Comparison of ENCODE assay signal across 7 mouse cellular contexts in genomic region chr8:123411246-123411645, GRCm38 (mm10). TPM values are rescaled to one million over a fixed set of nuclear protein-coding genes. Genes with fewer than 3 reads are reported as not detected.
DNase-seq lines count a peak whose midpoint lies in the region; ATAC-seq lines count a peak whose summit lies in the region.

Tubb3 (plus strand) TSS chr8:123411424.

- 0 out of 2 replicates have a peak within 1 kb of the TSS, but pooled peaks have one; percentile 0 for H3K27ac ChIP-seq in heart, embryonic 10.5 days
- no peak within 1 kb of the TSS for H3K27ac ChIP-seq in liver, embryonic 13.5 days

- peak within 1 kb of the TSS; percentile 60 for H3K4me2 ChIP-seq in liver, embryonic 13.5 days

- H3K36me3 ChIP-seq in heart, embryonic 10.5 days, result no peaks in the 10 kb centered on the region; the same call in 1 of the 2 replicates
- no peaks in the 10 kb centered on the region for H3K36me3 ChIP-seq in liver, embryonic 13.5 days

- peaks cover 70% of the 10 kb centered on the region for H3K27me3 ChIP-seq in heart, embryonic 10.5 days (ENCODE audit: insufficient read depth, poor library complexity, severe bottlenecking)
- peaks cover 69% of the 10 kb centered on the region for H3K27me3 ChIP-seq in liver, embryonic 13.5 days

- H3K9me3 ChIP-seq in heart, embryonic 10.5 days, result no peaks in the 10 kb centered on the region
- no peaks in the 10 kb centered on the region for H3K9me3 ChIP-seq in liver, embryonic 13.5 days (replicated peaks)

- peak; percentile 94 for DNase-seq in ES-CJ7 (ENCODE audit: low read depth, low spot score)
- peak; percentile 92 for DNase-seq in embryo, embryonic 10 days (ENCODE audit: low spot score)
- DNase-seq in heart, embryonic 10.5 days (ENCODE audit: low spot score), result no peak
- peak; percentile 33 to 55 for DNase-seq in kidney, postnatal 36 days
- DNase-seq in liver, embryonic 13.5 days, result peak; percentile 60
- peak; percentile 75 for DNase-seq in retina, adult 2 months (ENCODE audit: low read depth, low spot score)

- H3K4me3 ChIP-seq in heart, embryonic 10.5 days, result peak within 1 kb of the TSS; percentile 49
- peak within 1 kb of the TSS; percentile 23 for H3K4me3 ChIP-seq in liver, embryonic 13.5 days (replicated peaks)

- H3K9ac ChIP-seq in liver, embryonic 13.5 days, result no peak within 1 kb of the TSS

- peak; percentile 52 for ATAC-seq in activated CD4-positive, CD25-positive, alpha-beta regulatory T cell, adult 4 months
- ATAC-seq in liver, embryonic 13.5 days (ENCODE audit: low read depth), result peak; percentile 69

- peaks cover 56% of the 10 kb centered on the region for H3K4me1 ChIP-seq in heart, embryonic 10.5 days
- H3K4me1 ChIP-seq in liver, embryonic 13.5 days (replicated peaks), result peaks cover 81% of the 10 kb centered on the region

- under 1% methylated on average over 29 of the region's 29 CpGs for WGBS in heart, embryonic 10.5 days
- 0% methylated on average over 29 of the region's 29 CpGs for WGBS in liver, embryonic 13.5 days (ENCODE audit: insufficient replicate concordance)

RNA-seq across cellular contexts. Expression of gene Tubb3, which starts in this region (rescaled TPM):
- polyA plus RNA-seq in activated CD4-positive, CD25-positive, alpha-beta regulatory T cell, adult 4 months (2017; shearing (Covaris generic)), result under 1 TPM; 0.53 to 0.68 TPM
- polyA plus RNA-seq in heart, embryonic 10.5 days (2016; fragmentation: Nextera tagmentation; extraction: Ambion mirVana), result 10.5 and 15.8 TPM in 2 replicates
- 1.4 and 1.9 TPM in 2 replicates for polyA plus RNA-seq in liver, embryonic 13.5 days (2015; fragmentation: Nextera tagmentation; extraction: Ambion mirVana)

Comparison
In these comparisons a context has a peak if more than half of its experiments do, and no peak if none do; other contexts are left out.
1. Peak in ATAC-seq in activated CD4-positive, CD25-positive, alpha-beta regulatory T cell, adult 4 months; RNA of the gene not detected or under 1 TPM.